Mouse (Mus musculus): ENCODE measurements around the gene Slc25a48.

- no peak for TF ChIP-seq GATA1 (IDR thresholded peaks at IDR 0.05; ENCODE audit: low read length)
- TF ChIP-seq TAL1 (IDR thresholded peaks at IDR 0.05; ENCODE audit: low read length) = no peak
These were observed 39.9 kb downstream of the Slc25a48 start for GRCm38 (mm10) chr13:56478027-56478426.
